Mouse (Mus musculus): ENCODE data around the gene Sf3b4.
"Not testable (repeated sequence)": the region's sequence is repeated elsewhere in the genome, so short reads cannot be mapped to it uniquely, and the experiment has no call there.

Sf3b4 gene

GRCm38 (mm10) chr3:96219661-96220130 is 47.6 kb downstream of the Sf3b4 start, which contains the start of the genes Bola1 and Hist2h2ab:
TSS of gene Bola1 (minus strand) at chr3:96219709.
TSS of gene Hist2h2ab (plus strand) at chr3:96219865.
- in situ Hi-C loops (cut with MboI; ENCODE audit: low sequenced_read_pairs) = no loop called here

DNA sequence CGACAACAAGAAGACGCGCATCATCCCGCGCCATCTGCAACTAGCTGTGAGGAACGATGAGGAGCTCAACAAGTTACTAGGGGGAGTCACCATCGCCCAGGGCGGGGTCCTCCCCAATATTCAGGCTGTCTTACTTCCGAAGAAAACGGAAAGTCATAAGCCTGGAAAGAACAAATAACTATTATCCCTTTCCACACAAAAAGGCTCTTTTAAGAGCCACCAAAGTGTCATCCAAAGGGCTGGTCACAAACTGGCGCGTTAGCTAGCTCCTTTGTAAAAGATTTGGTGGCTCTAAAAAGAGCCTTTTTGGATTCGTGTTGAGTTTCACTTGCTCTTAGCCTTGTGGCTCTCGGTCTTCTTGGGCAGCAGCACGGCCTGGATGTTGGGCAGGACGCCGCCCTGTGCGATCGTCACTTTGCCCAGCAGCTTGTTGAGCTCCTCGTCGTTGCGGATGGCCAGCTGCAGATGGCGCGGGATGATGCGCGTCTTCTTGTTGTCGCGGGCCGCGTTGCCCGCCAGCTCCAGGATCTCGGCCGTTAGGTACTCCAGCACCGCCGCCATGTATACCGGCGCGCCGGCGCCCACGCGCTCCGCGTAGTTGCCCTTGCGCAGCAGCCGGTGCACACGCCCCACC is 48.1 kb downstream of the Sf3b4 start:
- in situ Hi-C loops (cut with MboI; ENCODE audit: low sequenced_read_pairs) = not testable (repeated sequence)

- in situ Hi-C loops (cut with MboI; ENCODE audit: low sequenced_read_pairs) = no loop called here
These were observed 48.9 kb downstream of the Sf3b4 start, which contains the start of the genes Hist2h2ac and Hist2h2be for GRCm38 (mm10) chr3:96220765-96221639. TSS of gene Hist2h2ac (minus strand) at chr3:96220880. TSS of gene Hist2h2be (plus strand) at chr3:96221119.

- in situ Hi-C loops (cut with MboI; ENCODE audit: low sequenced_read_pairs) = no loop called here
These were observed 49.5 kb downstream of the Sf3b4 start for GRCm38 (mm10) chr3:96221640-96222038.

GRCm38 (mm10) chr3:96222774-96223173 is 50.6 kb downstream of the Sf3b4 start:
- in situ Hi-C loops (cut with MboI; ENCODE audit: low sequenced_read_pairs) = no loop called here

DNA sequence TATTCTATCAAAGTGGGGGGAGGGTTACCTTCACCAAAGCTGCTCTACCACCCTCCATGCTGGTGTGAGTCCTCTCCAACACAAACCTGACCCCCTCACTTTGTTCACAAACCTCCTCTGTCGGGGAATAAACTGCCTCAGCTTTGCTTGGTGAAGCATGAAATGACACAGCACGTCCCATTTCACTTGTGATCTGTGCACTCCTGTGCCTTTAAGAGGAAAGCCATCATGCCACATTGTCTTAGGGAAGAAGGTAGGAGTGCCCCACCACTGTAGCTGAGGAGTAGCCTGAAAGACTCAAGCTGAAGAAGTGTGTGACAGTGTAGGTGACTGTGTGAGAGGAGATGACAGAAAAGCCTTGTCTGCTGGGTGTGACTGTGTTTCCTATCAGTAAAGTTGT is 53.3 kb downstream of the Sf3b4 start:
- in situ Hi-C loops (cut with MboI; ENCODE audit: low sequenced_read_pairs) = no loop called here
